Mouse (Mus musculus) hindbrain, embryonic 12.5 days (tissue): ENCODE data around the gene Bcas3. TPM values are rescaled to one million over a fixed set of nuclear protein-coding genes. Genes with fewer than 3 reads are reported as not detected.

Source experiments
- ATAC-seq: fragments of 200-750 bp; cut with Nextera tagmentation; 2 replicates; pipeline ENCODE4 v1.8.0; 2017; ENCODE audit warnings: moderate TSS enrichment; ENCODE audit not compliant: low FRiP score
- H3K27ac ChIP-seq: fragments of 300-500 bp; sonication (generic); 2 replicates; pipeline ENCODE4 v1.5.1; 2016; ENCODE audit warnings: mild to moderate bottlenecking
- H3K27me3 ChIP-seq: fragments of 300-500 bp; sonication (generic); 2 replicates; pipeline ENCODE4 v1.6.1; 2016; ENCODE audit warnings: mild to moderate bottlenecking
- H3K36me3 ChIP-seq: fragments of 300-500 bp; sonication (generic); 2 replicates; pipeline ENCODE4 v1.6.1; 2016; ENCODE audit warnings: mild to moderate bottlenecking
- H3K4me1 ChIP-seq: fragments of 300-500 bp; sonication (generic); 2 replicates; pipeline ENCODE4 v1.6.1; 2016
- H3K4me2 ChIP-seq: fragments of 300-500 bp; sonication (generic); replicated peaks from 2 replicates; pipeline ENCODE4 v1.6.1; 2016; ENCODE audit warnings: mild to moderate bottlenecking
- H3K4me3 ChIP-seq: fragments of 300-500 bp; sonication (generic); 2 replicates; pipeline ENCODE4 v1.5.1; 2016; ENCODE audit warnings: mild to moderate bottlenecking
- H3K9ac ChIP-seq: fragments of 300-500 bp; sonication (generic); 2 replicates; pipeline ENCODE4 v1.6.1; 2016; ENCODE audit warnings: mild to moderate bottlenecking, moderate library complexity
- H3K9me3 ChIP-seq: fragments of 300-500 bp; sonication (generic); replicated peaks from 2 replicates; pipeline ENCODE4 v1.6.1; 2016; ENCODE audit warnings: mild to moderate bottlenecking
- WGBS: fragments of 180-500 bp; shearing (Covaris S2); methylation state at CpG from one replicate; pipeline ENCODE4 v1.1.7; 2016; 5-methylcytosine and 5-hydroxymethylcytosine counted together
- polyA plus RNA-seq: library from polyadenylated mRNA; unstranded; fragments of >200 nt; fragmentation: Nextera tagmentation; extraction: Ambion mirVana; gene quantifications from 2 replicates; pipeline ENCODE4 v1.2.1, GENCODE M21; 2016

The Bcas3 gene
- polyA plus RNA-seq, 1 experiment from 2014 or later, result 33.9 TPM

GRCm38 (mm10) chr11:85329167-85329894 lies 23.6 kb upstream of the Bcas3 start:
- Histone ChIP-seq H3K9me3 (no peaks in the 10 kb centered on the region), H3K4me1 (no peaks in the 10 kb centered on the region), H3K4me3 (no peak overlapping the region), H3K36me3 (peaks cover 35% of the 10 kb centered on the region), H3K4me2 (no peak overlapping the region), H3K27ac (no peak overlapping the region), H3K9ac (no peak overlapping the region), H3K27me3 (no peaks in the 10 kb centered on the region)
- WGBS, result 94% methylated on average over 7 of the region's 7 CpGs
- no peak for ATAC-seq

DNA sequence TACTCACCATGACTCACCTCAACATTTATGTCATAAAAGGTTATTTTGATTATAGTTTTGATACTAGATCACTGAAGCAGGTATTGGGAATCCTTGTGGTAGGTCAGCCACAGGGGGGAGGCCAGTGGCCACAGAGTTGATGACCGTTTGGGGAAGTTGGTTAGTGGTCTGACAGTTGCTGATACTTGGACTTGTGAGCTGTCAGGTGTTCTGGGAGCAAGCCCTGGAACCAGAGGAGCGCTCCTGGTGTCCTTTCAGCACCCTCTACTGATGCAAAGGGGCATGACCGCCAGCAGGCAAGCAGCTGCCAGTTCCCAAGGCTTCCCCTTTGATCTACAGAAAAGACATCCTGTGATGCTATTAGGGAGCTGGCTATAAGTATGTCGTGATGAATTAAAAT lies 18.2 kb upstream of the Bcas3 start:
- 55% methylated on average over 4 of the region's 4 CpGs for WGBS
- no peaks in the 10 kb centered on the region for H3K4me1 ChIP-seq
- no peak overlapping the region for H3K4me3 ChIP-seq
- H3K27ac ChIP-seq, result no peak overlapping the region
- no peaks in the 10 kb centered on the region for H3K27me3 ChIP-seq
- H3K4me2 ChIP-seq, result no peak overlapping the region
- ATAC-seq, result no peak
- peaks cover 45% of the 10 kb centered on the region for H3K36me3 ChIP-seq
- no peak overlapping the region for H3K9ac ChIP-seq
- H3K9me3 ChIP-seq, result no peaks in the 10 kb centered on the region

DNA sequence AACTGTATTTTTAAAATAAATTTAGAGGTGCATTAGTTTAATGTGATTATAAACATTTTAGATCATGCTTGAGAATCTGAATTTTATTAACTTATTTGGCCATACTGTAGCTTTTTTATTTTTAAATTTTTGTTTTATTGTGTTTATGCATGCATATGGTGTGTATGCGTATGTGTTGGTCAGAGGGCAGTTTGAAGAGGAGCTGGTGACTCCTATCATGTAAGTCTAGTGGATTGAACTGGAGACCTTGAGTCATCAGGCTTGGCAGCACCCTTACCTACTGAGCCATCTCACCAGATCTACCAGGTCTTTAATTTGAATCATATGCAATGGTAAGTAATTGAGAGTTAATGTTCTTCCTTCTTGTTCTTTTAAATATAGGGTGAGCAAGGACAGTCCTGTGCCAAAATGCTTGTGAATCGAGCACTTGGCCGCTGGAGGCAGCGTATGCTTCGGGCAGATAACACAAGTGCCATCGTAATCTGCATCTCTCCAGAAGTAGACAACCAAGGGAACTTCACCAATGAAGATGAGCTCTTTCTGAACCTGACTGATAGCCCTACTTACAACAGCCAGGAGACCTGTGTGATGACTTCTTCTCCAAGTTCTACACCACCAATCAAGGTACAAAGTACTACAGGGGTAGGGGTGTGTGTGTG lies 13.7 kb upstream of the Bcas3 start:
- H3K4me1 ChIP-seq, result no peaks in the 10 kb centered on the region
- no peak overlapping the region for H3K4me2 ChIP-seq
- H3K27ac ChIP-seq, result no peak overlapping the region
- H3K4me3 ChIP-seq, result no peak overlapping the region
- no peaks in the 10 kb centered on the region for H3K27me3 ChIP-seq
- H3K9me3 ChIP-seq, result no peaks in the 10 kb centered on the region
- no peak for ATAC-seq
- 94% methylated on average over 6 of the region's 6 CpGs for WGBS
- H3K9ac ChIP-seq, result no peak overlapping the region
- H3K36me3 ChIP-seq, result peaks cover 47% of the 10 kb centered on the region

GRCm38 (mm10) chr11:85340070-85340616 lies 12.8 kb upstream of the Bcas3 start:
- Histone ChIP-seq H3K4me3 (no peak overlapping the region), H3K4me1 (no peaks in the 10 kb centered on the region), H3K27ac (no peak overlapping the region), H3K9me3 (no peaks in the 10 kb centered on the region), H3K27me3 (no peaks in the 10 kb centered on the region), H3K36me3 (peaks cover 42% of the 10 kb centered on the region), H3K4me2 (no peak overlapping the region), H3K9ac (no peak overlapping the region)
- ATAC-seq, result no peak
- 89% methylated on average over 7 of the region's 7 CpGs for WGBS

GRCm38 (mm10) chr11:85353819-85354218 lies 852 bp downstream of the Bcas3 start:
- 77% methylated on average over 4 of the region's 4 CpGs for WGBS
- Histone ChIP-seq H3K9me3 (no peaks in the 10 kb centered on the region), H3K4me1 (peaks cover 13% of the 10 kb centered on the region), H3K4me3 (peak overlapping the region; percentile 56), H3K27ac (no peak overlapping the region), H3K36me3 (0 out of 2 replicates have a peak, but pooled peaks cover 4% of the 10 kb centered on the region), H3K9ac (peak overlapping the region; percentile 72; the same call in 1 of the 2 replicates), H3K4me2 (peak overlapping the region; percentile 89), H3K27me3 (no peaks in the 10 kb centered on the region)
- no peak for ATAC-seq

DNA sequence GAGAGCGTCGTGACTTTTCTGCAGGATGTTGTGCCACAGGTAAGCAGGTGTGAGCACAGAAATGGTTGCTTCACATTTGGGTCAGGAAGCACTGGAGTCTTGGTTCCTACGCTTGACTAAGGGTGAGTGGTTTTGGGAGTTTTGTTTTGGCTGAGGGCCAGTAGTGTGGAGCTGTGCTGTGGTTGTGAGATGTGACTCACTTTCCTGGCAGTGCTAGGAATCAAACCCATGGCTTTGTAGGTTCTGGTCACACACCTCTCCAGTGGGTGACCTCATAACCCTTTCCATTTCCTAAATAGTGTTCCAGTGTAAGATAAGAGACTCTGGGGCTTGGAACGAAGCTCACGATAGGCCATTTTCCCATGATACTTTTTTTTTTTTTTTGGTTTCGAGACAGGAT lies 6.7 kb downstream of the Bcas3 start:
- H3K4me3 ChIP-seq, result no peak overlapping the region
- 94% methylated on average over 6 of the region's 6 CpGs for WGBS
- H3K27me3 ChIP-seq, result no peaks in the 10 kb centered on the region
- peaks cover 31% of the 10 kb centered on the region for H3K36me3 ChIP-seq
- no peak overlapping the region for H3K4me2 ChIP-seq
- no peak overlapping the region for H3K9ac ChIP-seq
- no peak for ATAC-seq
- no peak overlapping the region for H3K27ac ChIP-seq
- H3K9me3 ChIP-seq, result no peaks in the 10 kb centered on the region
- no peaks in the 10 kb centered on the region for H3K4me1 ChIP-seq

- 89% methylated on average over 8 of the region's 8 CpGs for WGBS
- Histone ChIP-seq H3K36me3 (peaks cover 39% of the 10 kb centered on the region), H3K27me3 (no peaks in the 10 kb centered on the region), H3K9ac (no peak overlapping the region), H3K4me3 (no peak overlapping the region), H3K4me1 (no peaks in the 10 kb centered on the region), H3K4me2 (no peak overlapping the region), H3K9me3 (no peaks in the 10 kb centered on the region), H3K27ac (no peak overlapping the region)
- ATAC-seq, result no peak
These were observed 8.7 kb downstream of the Bcas3 start for GRCm38 (mm10) chr11:85361621-85362020.

- no peak overlapping the region for H3K4me3 ChIP-seq
- no peak overlapping the region for H3K4me2 ChIP-seq
- H3K27me3 ChIP-seq, result no peaks in the 10 kb centered on the region
- WGBS, result 90% methylated on average over 3 of the region's 3 CpGs
- H3K4me1 ChIP-seq, result no peaks in the 10 kb centered on the region
- H3K9ac ChIP-seq, result no peak overlapping the region
- H3K36me3 ChIP-seq, result peaks cover 48% of the 10 kb centered on the region
- H3K27ac ChIP-seq, result no peak overlapping the region
- H3K9me3 ChIP-seq, result no peaks in the 10 kb centered on the region
- ATAC-seq, result no peak
These were observed 13.2 kb downstream of the Bcas3 start for GRCm38 (mm10) chr11:85366168-85366567.

- Histone ChIP-seq H3K27me3 (no peaks in the 10 kb centered on the region), H3K4me2 (no peak overlapping the region), H3K4me3 (no peak overlapping the region), H3K9me3 (no peaks in the 10 kb centered on the region), H3K27ac (no peak overlapping the region), H3K9ac (no peak overlapping the region), H3K4me1 (no peaks in the 10 kb centered on the region), H3K36me3 (peaks cover 57% of the 10 kb centered on the region)
- no peak for ATAC-seq
- 69% methylated on average over 3 of the region's 3 CpGs for WGBS
These were observed 14.9 kb downstream of the Bcas3 start for GRCm38 (mm10) chr11:85367823-85368222.

GRCm38 (mm10) chr11:85379091-85379490 lies 26.1 kb downstream of the Bcas3 start:
- no peak for ATAC-seq
- H3K4me1 ChIP-seq, result no peaks in the 10 kb centered on the region
- no peak overlapping the region for H3K4me2 ChIP-seq
- no peaks in the 10 kb centered on the region for H3K36me3 ChIP-seq
- WGBS, result 85% methylated on average over 3 of the region's 3 CpGs
- H3K9me3 ChIP-seq, result no peaks in the 10 kb centered on the region
- no peaks in the 10 kb centered on the region for H3K27me3 ChIP-seq
- H3K4me3 ChIP-seq, result no peak overlapping the region
- H3K9ac ChIP-seq, result no peak overlapping the region
- no peak overlapping the region for H3K27ac ChIP-seq

DNA sequence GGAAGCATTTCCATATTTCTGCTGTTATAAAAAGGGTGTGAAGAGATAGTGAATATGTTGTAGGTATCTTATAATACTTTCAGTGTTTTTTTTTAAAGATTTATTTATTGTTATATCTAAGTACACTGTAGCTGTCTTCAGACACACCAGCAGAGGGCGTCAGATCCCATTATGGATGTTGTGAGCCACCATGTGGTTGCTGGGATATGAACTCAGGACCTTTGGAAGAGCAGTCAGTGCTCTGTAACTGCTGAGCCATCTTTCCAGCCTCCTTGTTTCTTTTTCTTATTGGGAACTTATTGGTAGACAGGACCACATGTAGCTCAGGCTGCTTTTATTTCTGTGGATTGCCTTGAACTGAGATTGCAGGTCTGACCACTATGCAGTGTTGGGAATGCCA lies 27.1 kb downstream of the Bcas3 start:
- no peak overlapping the region for H3K4me2 ChIP-seq
- H3K4me3 ChIP-seq, result no peak overlapping the region
- H3K27ac ChIP-seq, result no peak overlapping the region
- 9% methylated on average over 1 of the region's 1 CpGs for WGBS
- ATAC-seq, result no peak
- H3K4me1 ChIP-seq, result no peaks in the 10 kb centered on the region
- no peaks in the 10 kb centered on the region for H3K9me3 ChIP-seq
- H3K9ac ChIP-seq, result no peak overlapping the region
- no peaks in the 10 kb centered on the region for H3K36me3 ChIP-seq
- no peaks in the 10 kb centered on the region for H3K27me3 ChIP-seq

GRCm38 (mm10) chr11:85382055-85382454 lies 29.1 kb downstream of the Bcas3 start:
- H3K27me3 ChIP-seq, result no peaks in the 10 kb centered on the region
- no peaks in the 10 kb centered on the region for H3K9me3 ChIP-seq
- no peak for ATAC-seq
- H3K4me3 ChIP-seq, result no peak overlapping the region
- no peak overlapping the region for H3K27ac ChIP-seq
- H3K4me1 ChIP-seq, result no peaks in the 10 kb centered on the region
- 27% methylated on average over 4 of the region's 4 CpGs for WGBS
- H3K36me3 ChIP-seq, result no peaks in the 10 kb centered on the region
- no peak overlapping the region for H3K9ac ChIP-seq
- no peak overlapping the region for H3K4me2 ChIP-seq
